Mouse (Mus musculus) stomach, embryonic 14.5 days (tissue): Measurements from ENCODE around the gene Apba2. TPM values are rescaled to one million over a fixed set of nuclear protein-coding genes. Genes with fewer than 3 reads are reported as not detected.

Experiments
- ATAC-seq: fragments of 200-750 bp; cut with Nextera tagmentation; 2 replicates; pipeline ENCODE4 v1.8.0; 2017; ENCODE audit warnings: low read depth, moderate TSS enrichment; ENCODE audit not compliant: insufficient number of reproducible peaks, insufficient read depth, low FRiP score
- H3K27ac ChIP-seq: fragments of 300-500 bp; sonication (generic); 2 replicates; pipeline ENCODE4 v1.5.1; 2014; ENCODE audit warnings: mild to moderate bottlenecking, low read length, moderate library complexity, mixed read lengths
- H3K27me3 ChIP-seq: fragments of 300-500 bp; sonication (generic); 2 replicates; pipeline ENCODE4 v1.6.1; 2014; ENCODE audit warnings: low read length, control low read depth, mixed read lengths; ENCODE audit not compliant: control insufficient read depth, insufficient read depth
- H3K36me3 ChIP-seq: fragments of 300-500 bp; sonication (generic); 2 replicates; pipeline ENCODE4 v1.6.1; 2014; ENCODE audit warnings: mild to moderate bottlenecking, control low read depth, low read length, moderate library complexity, mixed read lengths; ENCODE audit not compliant: control insufficient read depth, insufficient read depth
- H3K4me1 ChIP-seq: fragments of 300-500 bp; sonication (generic); 2 replicates; pipeline ENCODE4 v1.6.1; 2014; ENCODE audit warnings: low read length, control low read depth, mixed read lengths; ENCODE audit not compliant: control insufficient read depth, insufficient read depth
- H3K4me2 ChIP-seq: fragments of 300-500 bp; sonication (generic); replicated peaks from 2 replicates; pipeline ENCODE4 v1.6.1; 2014; ENCODE audit warnings: low read depth, low read length, control low read depth
- H3K4me3 ChIP-seq: fragments of 300-500 bp; sonication (generic); 2 replicates; pipeline ENCODE4 v1.5.1; 2014; ENCODE audit warnings: low read depth, low read length, control low read depth
- H3K9ac ChIP-seq: fragments of 300-500 bp; sonication (generic); replicated peaks from 2 replicates; pipeline ENCODE4 v1.6.1; 2014; ENCODE audit warnings: low read depth, mild to moderate bottlenecking, control low read depth, low read length, moderate library complexity, mixed read lengths
- H3K9me3 ChIP-seq: fragments of 300-500 bp; sonication (generic); 2 replicates; pipeline ENCODE4 v1.6.1; 2016; ENCODE audit warnings: low read depth, low read length, control low read depth; ENCODE audit not compliant: control insufficient read depth
- WGBS: fragments of 180-500 bp; shearing (Covaris S2); extraction: QIAGEN DNeasy Blood & Tissue Kit; methylation state at CpG from one replicate; pipeline ENCODE4 v1.1.7; 2014; 5-methylcytosine and 5-hydroxymethylcytosine counted together
- polyA plus RNA-seq: library from polyadenylated mRNA; unstranded; fragments of >200 nt; fragmentation: Nextera tagmentation; extraction: Ambion mirVana; gene quantifications from 2 replicates; pipeline ENCODE4 v1.2.1, GENCODE M21; 2014

The Apba2 gene
- polyA plus RNA-seq, 1 experiment from 2014 or later, result 7.6 TPM

- Histone ChIP-seq H3K4me3 (no peak overlapping the region), H3K4me1 (0 out of 2 replicates have a peak, but pooled peaks cover 6% of the 10 kb centered on the region), H3K36me3 (no peaks in the 10 kb centered on the region), H3K9ac (no peak overlapping the region), H3K4me2 (no peak overlapping the region), H3K27ac (no peak overlapping the region), H3K27me3 (peaks cover 19% of the 10 kb centered on the region), H3K9me3 (no peaks in the 10 kb centered on the region)
- 71% methylated on average over 6 of the region's 6 CpGs for WGBS
- ATAC-seq, result no peak
These were observed 2.1 kb downstream of the Apba2 start for GRCm38 (mm10) chr7:64503641-64504040.

- Histone ChIP-seq H3K27me3 (peaks cover 19% of the 10 kb centered on the region), H3K27ac (no peak overlapping the region), H3K36me3 (no peaks in the 10 kb centered on the region), H3K4me2 (no peak overlapping the region), H3K4me1 (0 out of 2 replicates have a peak, but pooled peaks cover 6% of the 10 kb centered on the region), H3K4me3 (no peak overlapping the region), H3K9me3 (no peaks in the 10 kb centered on the region), H3K9ac (no peak overlapping the region)
- ATAC-seq, result no peak
- 26% methylated on average over 7 of the region's 8 CpGs for WGBS
These were observed 3.3 kb downstream of the Apba2 start for GRCm38 (mm10) chr7:64504691-64505231.

GRCm38 (mm10) chr7:64505571-64505970, 4.1 kb downstream of the Apba2 start:
- WGBS, result 85% methylated on average over 3 of the region's 3 CpGs
- Histone ChIP-seq H3K9ac (no peak overlapping the region), H3K27ac (no peak overlapping the region), H3K4me2 (no peak overlapping the region), H3K36me3 (no peaks in the 10 kb centered on the region), H3K4me1 (0 out of 2 replicates have a peak, but pooled peaks cover 6% of the 10 kb centered on the region), H3K9me3 (no peaks in the 10 kb centered on the region), H3K4me3 (no peak overlapping the region), H3K27me3 (peaks cover 19% of the 10 kb centered on the region)
- no peak for ATAC-seq

- Histone ChIP-seq H3K4me1 (no peaks in the 10 kb centered on the region), H3K27me3 (no peaks in the 10 kb centered on the region), H3K9ac (no peak overlapping the region), H3K4me3 (no peak overlapping the region), H3K27ac (no peak overlapping the region), H3K9me3 (no peaks in the 10 kb centered on the region), H3K4me2 (no peak overlapping the region), H3K36me3 (no peaks in the 10 kb centered on the region)
- ATAC-seq, result no peak
- 85% methylated on average over 7 of the region's 7 CpGs for WGBS
These were observed 7.3 kb downstream of the Apba2 start for GRCm38 (mm10) chr7:64508826-64509225.

- Histone ChIP-seq H3K9me3 (no peaks in the 10 kb centered on the region), H3K4me3 (no peak overlapping the region), H3K27ac (no peak overlapping the region), H3K9ac (no peak overlapping the region), H3K27me3 (no peaks in the 10 kb centered on the region), H3K4me1 (no peaks in the 10 kb centered on the region), H3K36me3 (no peaks in the 10 kb centered on the region), H3K4me2 (no peak overlapping the region)
- ATAC-seq, result no peak
- WGBS, result 74% methylated on average over 2 of the region's 2 CpGs
These were observed 8.4 kb downstream of the Apba2 start for GRCm38 (mm10) chr7:64509911-64510310.

- Histone ChIP-seq H3K9me3 (no peaks in the 10 kb centered on the region), H3K9ac (no peak overlapping the region), H3K4me3 (no peak overlapping the region), H3K4me1 (no peaks in the 10 kb centered on the region), H3K4me2 (no peak overlapping the region), H3K36me3 (no peaks in the 10 kb centered on the region), H3K27me3 (no peaks in the 10 kb centered on the region), H3K27ac (no peak overlapping the region)
- no peak for ATAC-seq
- WGBS, result 83% methylated on average over 8 of the region's 8 CpGs
These were observed 9.2 kb downstream of the Apba2 start for GRCm38 (mm10) chr7:64510526-64511210.

GRCm38 (mm10) chr7:64513621-64514020, 12.1 kb downstream of the Apba2 start:
- Histone ChIP-seq H3K4me1 (no peaks in the 10 kb centered on the region), H3K9ac (no peak overlapping the region), H3K4me3 (no peak overlapping the region), H3K36me3 (no peaks in the 10 kb centered on the region), H3K27ac (no peak overlapping the region), H3K9me3 (no peaks in the 10 kb centered on the region), H3K27me3 (no peaks in the 10 kb centered on the region), H3K4me2 (no peak overlapping the region)
- ATAC-seq, result no peak
- WGBS, result 85% methylated on average over 3 of the region's 3 CpGs

GRCm38 (mm10) chr7:64515280-64515679, 13.8 kb downstream of the Apba2 start:
- no peak overlapping the region for H3K4me2 ChIP-seq
- no peak overlapping the region for H3K4me3 ChIP-seq

GRCm38 (mm10) chr7:64515891-64516290, 14.4 kb downstream of the Apba2 start:
- no peaks in the 10 kb centered on the region for H3K4me1 ChIP-seq
- no peak overlapping the region for H3K27ac ChIP-seq
- no peak for ATAC-seq

More at GRCm38 (mm10) chr7:64515280-64515679, 13.8 kb downstream of the Apba2 start:
- Histone ChIP-seq H3K4me1 (no peaks in the 10 kb centered on the region), H3K27me3 (no peaks in the 10 kb centered on the region), H3K9ac (no peak overlapping the region), H3K27ac (no peak overlapping the region), H3K9me3 (no peaks in the 10 kb centered on the region), H3K36me3 (no peaks in the 10 kb centered on the region)
- 57% methylated on average over 3 of the region's 3 CpGs for WGBS
- ATAC-seq, result no peak

More at GRCm38 (mm10) chr7:64515891-64516290, 14.4 kb downstream of the Apba2 start:
- Histone ChIP-seq H3K4me2 (no peak overlapping the region), H3K4me3 (no peak overlapping the region), H3K9me3 (no peaks in the 10 kb centered on the region), H3K9ac (no peak overlapping the region), H3K27me3 (no peaks in the 10 kb centered on the region), H3K36me3 (no peaks in the 10 kb centered on the region)
- 97% methylated on average over 4 of the region's 4 CpGs for WGBS
